Mouse (Mus musculus) v-Abl transformed pro-B cells (cell line): ENCODE measurements around the gene Hnrnpab.

Experiments used
- in situ Hi-C, 2 experiments: fragments of 400-800 bp; cut with MboI; formaldehyde crosslinking; loops; one replicate each; pipeline ENCODE4 v1.15.1; 2025; ENCODE audit not compliant: unreplicated experiment in 2 of 2

The Hnrnpab gene

DNA sequence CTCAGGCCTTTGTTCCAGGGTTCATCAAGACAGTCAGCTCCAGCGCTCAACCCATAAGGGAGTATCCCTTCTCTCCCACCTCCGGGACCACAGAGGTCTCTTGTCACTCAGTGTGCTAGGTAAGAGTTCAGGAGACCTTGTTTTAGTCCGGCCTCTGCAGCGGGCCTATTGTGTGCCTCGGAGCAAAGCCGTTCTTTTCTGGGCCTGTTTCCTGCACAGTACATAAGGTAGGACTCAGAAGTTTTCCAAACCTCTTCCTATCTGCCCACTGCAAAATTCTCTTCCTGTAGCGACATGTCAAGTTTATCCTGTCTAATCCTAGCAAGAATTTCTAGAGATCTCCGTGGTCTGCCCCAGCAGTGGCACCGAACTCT is 22.6 kb downstream of the Hnrnpab start:
- in situ Hi-C loops = loop anchor here (5.0 kb wide), 1 partner anchor 42 kb away; no protein-coding TSS in a partner anchor

DNA sequence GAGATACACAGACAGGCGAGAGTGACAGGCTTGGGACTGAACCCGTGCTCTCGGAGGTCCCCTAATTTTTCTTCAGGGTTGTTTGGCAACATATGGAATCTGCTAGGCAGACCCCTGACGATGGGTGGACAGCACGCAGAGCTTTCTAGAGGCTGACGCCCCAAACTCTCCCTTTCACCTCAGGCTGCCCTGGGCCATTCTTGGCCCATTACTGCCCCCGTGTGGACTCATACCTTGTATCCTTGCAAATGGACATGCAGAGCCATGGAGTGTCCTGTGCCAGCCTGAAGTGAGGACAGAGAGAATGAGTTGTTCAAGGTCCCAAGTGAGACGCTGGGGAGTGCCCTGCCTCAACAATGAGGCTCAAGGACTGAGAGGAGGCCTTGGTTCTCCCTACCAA is 23.9 kb downstream of the Hnrnpab start:
- in situ Hi-C loops = loop anchor here (5.0 kb wide), 1 partner anchor 40 kb away; no protein-coding TSS in a partner anchor

DNA sequence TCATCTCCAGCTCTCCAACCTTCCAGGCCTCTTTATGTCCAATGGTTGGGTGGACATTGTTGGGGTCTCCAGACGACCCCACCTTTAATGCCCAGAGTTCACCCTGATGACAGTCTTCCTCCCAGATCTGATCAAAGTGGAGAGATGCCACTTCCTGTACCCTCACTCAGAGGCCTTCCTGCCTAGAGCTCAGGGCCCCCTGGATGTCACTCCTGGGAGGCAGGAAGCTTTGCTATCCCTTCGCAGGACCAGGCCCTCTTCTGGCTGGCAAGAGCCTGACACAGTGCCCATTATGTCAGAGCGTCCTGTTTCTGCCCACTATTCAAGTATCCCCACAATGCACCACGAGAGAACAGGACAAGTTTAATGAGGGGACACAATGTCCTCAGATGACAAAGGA is 27.6 kb downstream of the Hnrnpab start:
- in situ Hi-C loops = no loop called here

DNA sequence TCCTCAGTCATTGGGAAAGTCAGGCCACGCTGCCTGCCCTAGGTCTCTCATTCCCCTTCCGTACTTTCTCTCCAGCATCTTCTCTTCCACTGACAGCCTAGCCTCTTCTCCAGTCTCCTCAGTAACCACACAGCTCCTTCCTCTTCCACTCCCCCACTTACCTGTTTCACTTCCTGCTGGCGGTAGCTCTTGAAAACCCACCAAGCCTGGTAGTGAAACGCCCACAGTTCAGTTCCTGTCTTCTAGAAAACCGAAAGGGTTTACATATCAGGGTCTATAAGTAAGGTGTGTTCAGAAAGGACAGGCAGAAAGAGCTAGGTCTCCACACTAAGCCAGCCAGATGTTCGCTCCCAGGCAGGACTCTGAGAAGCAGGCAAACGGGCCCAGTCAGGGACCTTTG is 29.1 kb downstream of the Hnrnpab start:
- in situ Hi-C loops = no loop called here

DNA sequence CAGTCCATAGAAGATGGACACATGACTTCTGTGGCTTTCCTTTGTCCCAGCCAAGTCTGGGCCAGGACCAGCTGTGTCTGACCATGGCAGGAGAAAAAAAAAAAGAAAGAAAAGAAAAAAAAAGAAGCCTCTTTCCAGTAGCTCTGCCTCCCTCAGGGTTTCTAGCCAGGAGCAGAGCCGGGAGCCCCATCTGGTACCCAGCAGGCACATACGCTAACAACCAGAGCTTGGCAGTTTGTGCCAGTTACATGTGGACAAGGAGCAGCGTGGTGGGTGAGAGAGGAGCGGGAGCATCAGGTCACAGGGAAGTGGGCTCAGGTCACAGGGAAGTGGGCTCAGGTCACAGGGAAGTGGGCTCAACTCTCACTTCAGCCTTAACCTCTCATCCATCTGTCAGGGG is 30.2 kb downstream of the Hnrnpab start:
- in situ Hi-C loops = no loop called here

DNA sequence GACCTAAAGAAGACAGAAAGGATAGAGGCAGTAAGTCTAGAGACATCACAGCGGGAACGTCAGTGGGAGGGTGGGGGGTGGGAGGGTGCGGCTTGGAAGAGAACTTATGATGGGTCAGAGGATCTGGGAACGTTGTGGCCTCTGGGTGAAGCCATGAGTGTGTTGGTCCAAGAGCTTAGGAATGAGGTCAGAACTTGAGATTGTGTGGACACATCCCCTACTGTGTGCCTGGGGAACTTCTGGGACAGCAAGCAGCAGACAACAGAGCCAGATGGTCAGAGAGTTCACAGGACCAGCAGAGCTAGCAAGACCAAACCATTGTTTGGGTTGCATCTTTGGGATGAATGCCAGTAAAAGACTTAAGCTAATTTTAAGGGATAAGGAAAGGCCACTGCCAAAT is 37.8 kb downstream of the Hnrnpab start:
- in situ Hi-C loops = no loop called here

DNA sequence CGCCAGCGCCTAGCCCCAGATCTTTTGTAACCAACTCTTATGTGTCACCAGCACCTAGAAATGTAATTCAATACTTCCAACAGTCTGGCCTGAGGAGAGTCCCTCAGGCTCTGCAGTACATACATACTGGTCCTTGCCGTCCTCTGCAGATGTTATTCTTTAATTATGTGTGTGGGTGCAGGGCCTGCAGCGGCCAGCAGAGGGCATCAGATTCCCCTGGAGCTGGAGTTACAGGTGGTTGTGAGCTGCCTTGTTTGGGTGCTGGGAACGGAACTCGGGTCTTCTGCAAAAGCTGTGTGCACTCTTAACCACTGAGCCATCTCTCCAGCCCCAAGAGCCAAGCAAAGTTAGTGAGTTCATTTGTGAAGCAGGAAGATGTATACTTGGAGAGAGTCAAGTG is 40.7 kb downstream of the Hnrnpab start:
- in situ Hi-C loops = no loop called here

DNA sequence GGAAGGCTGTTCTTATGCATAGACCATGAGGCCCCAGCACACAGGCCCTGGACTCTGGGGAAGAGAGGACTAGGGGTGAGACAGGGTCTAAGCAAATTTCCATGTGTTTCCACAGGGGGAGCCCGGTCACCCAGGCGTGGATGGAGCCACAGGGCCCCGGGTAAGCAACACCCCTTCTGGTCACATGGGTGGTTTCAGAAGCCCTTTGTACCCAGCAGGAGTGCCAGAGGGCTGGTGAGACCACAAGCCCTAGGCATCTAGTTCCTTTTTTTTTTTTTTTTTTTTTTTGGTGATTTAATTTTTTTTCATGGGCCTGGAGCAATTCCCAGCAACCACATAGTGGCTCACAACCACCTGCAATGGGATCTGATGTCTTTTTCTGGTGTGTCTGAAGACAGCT is 41.6 kb downstream of the Hnrnpab start:
- in situ Hi-C loops = no loop called here

DNA sequence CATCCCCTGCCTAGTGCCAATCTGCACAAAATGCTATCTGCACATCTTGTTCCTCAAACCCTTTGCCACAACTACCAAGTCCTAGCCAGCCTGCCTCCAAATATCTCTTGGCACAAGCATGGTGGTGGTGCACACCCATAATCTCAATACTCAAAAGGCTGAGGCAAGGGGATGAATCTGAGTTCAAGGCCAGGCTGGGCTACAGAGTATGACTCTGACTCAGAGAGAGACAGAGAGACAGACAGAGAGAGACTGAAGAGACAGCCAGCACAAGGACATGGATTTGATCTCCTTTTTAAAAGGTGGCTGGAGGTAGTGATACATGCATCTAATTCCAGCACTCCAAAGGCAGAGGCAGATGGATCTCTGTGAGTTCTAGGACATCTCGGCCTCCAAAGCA is 43.4 kb downstream of the Hnrnpab start:
- in situ Hi-C loops = no loop called here

DNA sequence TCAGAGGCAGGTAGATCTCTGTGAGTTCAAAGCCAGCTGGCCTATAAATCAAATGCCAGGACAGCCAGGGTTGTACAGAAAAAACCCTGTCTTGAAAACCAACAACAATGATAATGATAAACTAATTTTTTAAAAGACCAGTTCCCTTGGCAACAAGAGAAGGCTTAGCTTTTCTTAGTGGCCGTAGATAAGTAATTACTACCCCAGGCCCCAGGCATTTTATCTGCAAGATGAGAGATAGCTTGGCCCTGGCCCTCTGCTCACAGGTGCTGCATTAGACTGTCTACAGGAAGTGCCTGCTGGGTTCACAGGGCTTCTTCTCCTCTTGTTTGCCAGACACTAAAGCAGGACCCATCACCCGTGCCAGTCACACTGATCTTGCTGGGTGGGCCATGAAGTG is 51.6 kb downstream of the Hnrnpab start:
- in situ Hi-C loops = no loop called here

DNA sequence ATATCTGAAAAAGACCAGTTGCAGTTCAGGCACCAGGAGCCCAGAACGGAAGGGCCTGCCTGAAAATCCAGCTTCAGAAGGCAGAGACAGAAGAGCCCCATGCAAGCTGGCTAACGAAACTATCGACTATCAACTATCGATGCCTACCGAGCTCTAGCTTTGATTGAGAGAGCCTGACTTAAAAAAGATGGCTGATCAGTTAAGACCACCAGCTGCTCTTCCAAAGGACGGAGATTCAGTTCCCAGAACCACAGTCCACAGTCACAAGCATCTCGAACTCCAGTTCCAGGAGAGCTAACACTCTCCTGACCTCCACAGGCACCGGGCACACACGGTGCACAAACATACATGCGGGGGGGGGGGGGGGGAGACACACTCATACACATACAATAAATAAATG is 52.1 kb downstream of the Hnrnpab start:
- in situ Hi-C loops = no loop called here

DNA sequence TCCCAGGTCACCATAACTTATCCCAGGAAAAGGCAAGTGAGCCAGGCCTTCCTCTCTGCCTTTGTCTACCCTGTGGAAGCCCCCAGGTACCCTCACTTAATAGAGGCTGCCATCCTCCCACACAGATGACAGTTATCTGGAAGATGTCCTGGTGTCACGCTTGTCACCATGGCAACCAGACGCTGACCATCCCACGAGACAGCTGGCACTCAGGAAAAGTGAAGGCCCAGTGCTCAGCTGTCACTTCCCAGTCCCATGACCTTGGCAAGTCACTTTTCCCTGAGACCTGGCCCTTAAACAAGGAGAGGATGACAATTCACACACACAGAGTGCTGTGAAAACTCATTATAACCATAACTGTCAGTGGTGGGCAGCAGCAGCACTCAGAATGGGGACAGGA is 54.6 kb downstream of the Hnrnpab start:
- in situ Hi-C loops = no loop called here

DNA sequence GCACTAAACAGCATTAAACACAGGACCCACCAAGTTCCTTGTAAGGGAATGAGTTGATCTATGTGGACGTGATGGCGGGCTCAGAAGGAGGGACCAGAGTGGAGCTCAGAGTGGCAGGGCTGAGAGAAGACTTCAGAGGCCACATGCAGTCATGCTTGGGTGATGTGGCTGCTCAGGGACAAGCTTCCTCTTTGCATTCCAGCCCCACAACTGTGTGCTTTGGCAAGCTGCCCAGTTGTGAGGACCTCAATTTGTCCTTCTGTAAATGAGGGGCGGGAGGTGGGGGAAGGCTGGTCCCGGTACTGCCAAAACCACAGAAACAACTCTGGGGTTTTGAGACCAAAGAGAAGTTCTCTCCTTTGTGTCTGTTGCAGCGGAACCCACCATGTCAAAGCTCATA is 55.4 kb downstream of the Hnrnpab start:
- in situ Hi-C loops = no loop called here
